Mouse (Mus musculus) layer of hippocampus, adult 9-10 months (tissue): ENCODE results near the gene Pak6.

Source experiments
- DNase-seq: peaks from one replicate; pipeline ENCODE4 v3.0.0; 2022; ENCODE audit warnings: low spot score

The Pak6 gene

DNA sequence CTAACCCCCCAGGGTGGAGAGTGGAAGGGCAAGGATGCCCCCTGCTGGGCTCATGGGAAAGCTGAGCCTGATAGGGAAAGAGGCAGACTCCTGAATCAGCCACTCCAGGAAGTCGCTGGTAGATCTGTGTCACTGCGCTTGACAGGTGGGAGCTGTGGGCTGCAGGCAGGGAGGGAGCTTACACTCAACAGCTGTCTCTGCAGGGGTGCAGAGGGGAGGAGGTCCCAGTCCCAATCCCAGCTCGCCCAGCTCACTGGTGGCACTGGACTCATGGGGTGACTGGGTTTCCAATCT, 67.5 kb downstream of the Pak6 start:
- DNase-seq, result no peak

DNA sequence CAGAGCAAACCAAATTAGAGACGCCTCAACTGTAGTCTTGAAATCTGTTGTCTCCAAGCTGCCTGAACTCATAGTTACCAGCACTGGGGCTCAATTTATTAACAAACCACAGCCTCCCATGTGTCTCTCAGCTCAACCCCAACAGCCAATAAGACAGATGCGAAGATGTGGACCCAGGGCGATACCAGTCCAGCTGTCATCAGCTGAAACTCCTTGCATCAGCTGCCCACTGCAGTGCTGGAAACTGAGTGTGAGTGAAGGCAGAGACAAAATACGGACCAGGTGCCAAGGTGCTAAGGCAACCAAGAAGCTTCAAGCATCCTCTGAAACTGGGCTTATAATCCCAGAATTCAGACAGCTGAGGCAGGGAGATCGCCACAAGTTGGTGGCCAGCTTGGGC, 68.9 kb downstream of the Pak6 start:
- DNase-seq, result no peak

DNA sequence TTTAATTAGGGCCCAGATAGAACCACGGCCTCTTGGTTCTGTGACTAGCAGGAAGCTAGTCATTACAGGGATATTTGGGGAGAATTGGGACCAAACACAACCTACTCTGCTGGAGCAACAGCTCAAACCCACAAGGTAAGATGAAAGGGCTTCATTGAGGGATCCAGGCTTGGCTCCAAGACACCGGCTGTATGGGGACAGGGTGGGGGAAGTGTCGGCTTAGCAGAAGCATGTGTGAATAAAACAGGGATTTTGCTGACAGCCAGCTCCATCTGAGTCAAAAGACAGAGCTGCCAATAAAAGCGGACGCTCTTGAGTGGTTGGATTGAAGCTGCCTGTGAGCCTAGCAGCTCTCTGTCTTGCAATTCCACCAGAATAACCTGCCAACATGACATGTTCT, 70.2 kb downstream of the Pak6 start:
- no peak for DNase-seq

DNA sequence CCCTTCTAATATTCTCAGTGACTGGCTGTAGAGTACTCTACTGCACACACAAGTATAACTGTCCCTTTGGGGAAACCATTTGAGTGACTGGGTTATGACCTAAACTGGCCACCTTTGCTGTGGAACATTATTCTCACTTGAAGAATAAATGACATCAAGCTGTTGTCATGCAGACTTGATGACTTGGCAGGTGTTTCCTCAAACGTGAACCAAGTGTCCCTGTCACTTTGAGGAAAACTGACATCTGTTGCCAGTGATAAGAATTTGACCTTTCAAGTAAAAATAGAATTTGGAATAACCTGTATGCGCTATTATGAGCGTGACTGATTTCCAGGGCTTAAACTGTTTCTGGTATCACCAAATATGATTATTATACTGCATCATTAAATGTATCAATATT, 77.2 kb downstream of the Pak6 start:
- DNase-seq, result no peak

GRCm38 (mm10) chr2:118741183-118741582, 78.1 kb downstream of the Pak6 start:
- DNase-seq, result no peak

- no peak for DNase-seq
Observed at GRCm38 (mm10) chr2:118743261-118743943, 80.3 kb downstream of the Pak6 start.

GRCm38 (mm10) chr2:118744621-118745020, 81.5 kb downstream of the Pak6 start:
- no peak for DNase-seq

DNA sequence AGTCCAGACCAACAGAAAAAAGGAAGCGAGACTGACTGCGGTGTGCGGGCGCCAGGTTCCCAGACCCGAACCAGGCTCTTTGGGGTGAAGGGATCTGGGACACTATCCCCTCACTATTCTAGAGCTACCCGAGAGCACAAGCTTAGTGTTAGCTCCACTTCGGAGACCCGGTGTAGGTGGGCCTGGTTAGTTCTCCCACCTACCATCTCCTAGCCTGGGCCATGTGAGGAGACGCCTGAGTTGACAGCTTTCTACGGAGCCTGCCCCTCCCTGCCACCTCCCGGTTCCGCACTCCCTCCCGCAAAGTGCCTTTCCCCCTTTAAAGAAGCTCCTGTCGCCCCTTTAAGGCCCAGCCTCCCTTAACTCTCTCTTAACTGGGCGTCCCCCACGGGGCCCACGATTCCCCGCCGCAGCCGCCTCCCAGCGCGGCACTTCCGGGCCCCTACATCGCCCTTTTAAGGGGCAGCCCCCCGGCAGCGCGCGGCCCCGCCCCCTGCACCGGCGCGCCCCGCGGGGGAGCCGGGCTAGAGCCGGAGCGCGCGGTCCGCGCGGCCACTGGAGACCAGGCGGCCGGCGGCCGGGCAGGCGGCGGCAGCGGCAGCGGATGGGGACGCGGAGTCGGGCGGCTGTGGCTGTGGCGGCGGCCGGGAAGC, 82.3 kb downstream of the Pak6 start, which contains the start of gene Inafm2:
Gene Inafm2 (plus strand): TSS at position 527 of the 653 bp plus-strand sequence.
- no peak for DNase-seq

- DNase-seq, result no peak
Observed at GRCm38 (mm10) chr2:118745915-118746901, 83.1 kb downstream of the Pak6 start.

DNA sequence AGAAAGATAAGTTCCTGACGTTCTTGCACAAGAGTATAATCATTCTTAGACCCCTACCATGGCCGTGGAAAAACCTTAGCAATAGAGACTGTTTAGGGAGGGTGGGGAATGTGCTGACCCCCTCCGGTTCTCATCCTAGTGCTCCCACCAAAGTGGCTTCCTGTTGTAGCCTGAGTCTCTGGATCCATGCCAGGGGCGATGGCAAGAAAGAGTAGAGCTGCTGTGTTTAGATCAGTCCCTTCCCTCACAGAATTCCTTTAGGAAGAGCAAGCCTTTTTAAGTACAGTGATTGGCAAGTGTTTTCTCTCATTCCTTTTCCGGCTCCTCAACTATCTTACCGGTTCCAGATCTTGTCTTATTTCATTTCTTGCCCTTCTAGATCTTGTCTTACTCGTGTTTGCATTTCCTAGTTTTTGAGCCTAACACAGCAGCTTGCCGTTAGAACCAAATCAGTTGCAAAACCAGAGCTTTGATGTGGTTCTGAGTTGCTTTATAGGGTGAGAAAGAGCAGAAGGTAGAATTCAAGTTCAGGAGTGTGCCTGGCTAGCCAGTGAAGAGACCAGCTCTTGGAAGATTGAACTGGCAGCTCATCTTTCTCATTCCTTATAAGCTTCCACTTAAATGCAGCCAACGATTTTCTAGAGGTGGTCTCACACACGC, 84.3 kb downstream of the Pak6 start:
- DNase-seq, result no peak
